Mouse (Mus musculus): ENCODE measurements around the gene Vcan. TPM values are rescaled to one million over a fixed set of nuclear protein-coding genes. Genes with fewer than 3 reads are reported as not detected.

The Vcan gene
- 0.15 TPM for polyA plus RNA-seq (2017; shearing (Covaris generic))

GRCm38 (mm10) chr13:89741766-89742685 lies at the start of gene Vcan:
Gene Vcan, minus strand, starts transcription at chr13:89742509.

Other genes with a start within 250 kb of the Vcan start
- not detected for gene Hapln1, start 202.7 kb downstream of the Vcan start, polyA plus RNA-seq (2017; shearing (Covaris generic))